Mouse (Mus musculus) activated CD4-positive, CD25-positive, alpha-beta regulatory T cell, adult 4 months (primary cell): ENCODE data around the gene Slc22a23. TPM values are rescaled to one million over a fixed set of nuclear protein-coding genes. Genes with fewer than 3 reads are reported as not detected.
"Not testable (repeated sequence)": the region's sequence is repeated elsewhere in the genome, so short reads cannot be mapped to it uniquely, and the experiment has no call there.

ENCODE experiments used
- ATAC-seq: one replicate; pipeline ENCODE4 v1.8.0; 2017
- polyA plus RNA-seq, 2 experiments: library from polyadenylated mRNA; unstranded; fragments of 100-300 nt; shearing (Covaris generic); gene quantifications; one replicate each; pipeline ENCODE4 v1.2.1; 2017

Slc22a23 gene
- polyA plus RNA-seq, result under 1 TPM; 0.17 to 0.23 TPM

DNA sequence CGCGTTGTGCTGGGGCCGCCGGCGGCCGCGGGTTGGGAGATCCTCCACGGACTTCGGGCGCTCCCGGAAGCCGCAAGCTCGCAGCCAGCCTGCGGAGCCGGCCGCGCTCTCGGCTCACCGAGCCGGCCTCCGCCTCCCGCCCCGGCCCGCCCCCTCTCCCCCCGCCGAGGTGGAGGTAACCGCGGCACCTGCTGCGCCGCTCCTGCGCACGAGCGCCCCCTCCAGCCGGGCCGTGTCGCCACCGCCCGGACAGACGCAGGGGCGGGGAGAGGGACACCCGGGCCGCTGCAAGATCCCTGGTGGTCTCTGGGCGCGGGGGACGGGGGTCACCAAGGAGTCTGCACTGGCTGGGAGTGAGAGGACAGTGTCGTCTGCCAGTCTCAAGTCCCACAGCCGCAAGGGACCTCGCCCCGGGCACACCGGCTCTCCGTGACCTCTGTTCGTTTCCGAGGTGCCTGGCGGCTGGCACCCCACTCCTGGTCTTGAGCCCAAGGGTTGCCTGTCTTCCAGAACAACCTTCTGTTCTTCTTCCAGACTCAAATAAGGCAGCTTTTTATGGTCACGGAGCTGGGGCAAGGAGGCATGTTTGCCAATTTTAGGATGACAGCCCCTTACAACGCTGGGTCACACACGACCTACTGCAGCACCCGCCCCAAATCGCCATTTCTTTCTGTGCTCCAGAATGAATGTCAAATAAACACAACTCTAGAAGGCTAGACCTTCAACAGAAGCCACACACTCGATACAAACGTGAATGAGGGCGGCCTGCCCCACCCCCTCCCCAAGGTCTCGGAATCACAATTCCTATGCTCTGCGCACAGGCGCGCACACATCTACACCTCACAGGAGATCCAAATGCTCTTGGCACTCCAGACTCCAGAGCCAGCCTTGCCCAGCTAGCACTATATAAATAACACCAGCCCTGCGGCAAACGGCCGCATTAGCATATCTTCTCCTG lies at the start of gene Slc22a23:
TSS of gene Slc22a23 (minus strand) at position 55 of the 958 bp plus-strand sequence.
- ATAC-seq, result no peak

GRCm38 (mm10) chr13:34394305-34394704 lies 49.3 kb upstream of the Slc22a23 start:
- ATAC-seq, result not testable (repeated sequence)

DNA sequence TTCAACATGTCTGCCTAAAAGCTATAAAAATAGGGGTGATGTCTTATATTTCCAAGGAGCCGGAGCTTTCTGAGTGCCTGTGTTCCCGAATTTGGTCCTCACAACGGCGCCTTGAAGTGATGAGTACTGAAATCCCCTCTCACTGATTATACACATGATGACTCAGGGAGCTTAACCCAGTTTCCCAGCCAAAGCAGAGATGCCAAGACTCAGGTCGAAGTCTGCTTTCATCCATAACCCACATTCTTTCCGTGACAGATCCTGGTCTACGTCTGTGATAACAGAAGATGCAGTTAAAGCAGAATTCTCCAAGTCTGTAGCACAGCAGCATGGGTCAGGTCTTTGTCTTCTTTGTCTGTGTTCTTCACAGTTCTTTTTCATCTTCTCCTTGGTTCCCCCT lies 47.4 kb upstream of the Slc22a23 start:
- no peak for ATAC-seq

DNA sequence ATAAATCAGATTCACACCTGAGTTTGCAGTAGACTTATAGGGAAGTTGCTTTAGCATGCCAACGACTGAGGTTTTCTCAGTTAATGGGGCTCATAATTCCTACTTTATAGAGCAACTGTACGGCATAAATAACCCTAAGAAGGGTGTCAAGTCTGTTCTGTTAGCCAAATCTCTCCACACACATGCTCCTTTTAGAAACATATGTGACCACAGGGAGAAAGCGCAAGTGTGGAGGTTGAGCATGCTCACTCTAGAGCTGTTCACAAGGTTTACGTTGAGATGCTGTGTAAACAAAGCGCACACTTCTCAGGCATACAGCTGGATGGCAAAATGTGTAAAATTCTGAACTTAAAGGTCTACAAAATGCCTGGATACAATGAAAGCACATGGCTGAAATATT lies 43.2 kb upstream of the Slc22a23 start:
- ATAC-seq, result no peak

- no peak for ATAC-seq
Measured at GRCm38 (mm10) chr13:34383416-34383815, 38.4 kb upstream of the Slc22a23 start.

DNA sequence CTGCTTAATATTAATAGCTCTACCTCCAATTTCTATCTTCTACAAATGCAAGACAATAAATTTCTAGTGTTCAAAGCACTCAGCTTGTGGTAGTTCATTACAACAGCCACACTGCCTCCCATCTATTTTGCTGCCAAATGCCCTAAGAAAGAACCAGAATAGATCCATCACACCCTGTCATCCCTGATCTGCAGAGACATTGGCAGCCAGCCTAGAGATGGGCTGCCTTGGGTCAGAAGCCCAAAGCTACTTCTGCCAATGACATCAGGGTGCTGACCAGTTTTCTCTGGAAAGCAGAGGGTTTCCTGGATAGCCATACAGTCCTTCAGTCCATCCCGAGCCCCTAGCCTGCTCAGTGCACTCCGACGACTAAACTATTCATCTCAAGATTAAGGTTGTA lies 33.9 kb upstream of the Slc22a23 start:
- no peak for ATAC-seq

GRCm38 (mm10) chr13:34375145-34375544 lies 30.2 kb upstream of the Slc22a23 start:
- no peak for ATAC-seq

DNA sequence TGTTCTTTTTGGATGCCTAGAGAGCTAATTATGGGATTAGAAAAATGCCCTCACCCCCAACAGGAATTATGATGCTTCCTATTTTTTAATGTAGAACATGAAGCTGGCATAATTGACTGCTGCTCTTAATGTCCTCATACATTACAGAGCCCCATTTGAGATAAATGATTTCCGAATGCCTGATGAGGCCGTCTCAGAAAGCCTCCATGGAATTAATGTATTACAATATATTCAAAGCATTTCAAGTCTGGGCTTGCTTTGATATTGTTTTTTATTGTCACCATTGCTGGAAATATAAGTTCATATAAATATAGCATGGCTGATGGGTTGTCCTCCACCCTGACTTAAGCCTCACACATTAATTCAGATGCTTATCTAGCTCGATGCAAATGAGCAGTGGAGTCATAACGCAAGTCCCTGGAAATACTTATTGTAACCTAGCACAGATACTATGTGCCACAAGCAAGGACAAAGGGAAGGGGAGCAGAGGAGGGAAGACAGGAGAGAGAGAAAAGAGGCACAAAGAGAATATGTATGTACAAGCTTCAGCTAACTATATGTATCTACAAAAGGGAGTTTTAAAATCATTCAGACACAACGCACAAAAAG lies 28.0 kb upstream of the Slc22a23 start:
- no peak for ATAC-seq

- no peak for ATAC-seq
Measured at GRCm38 (mm10) chr13:34371951-34372869, 27.2 kb upstream of the Slc22a23 start.

GRCm38 (mm10) chr13:34370281-34370825 lies 25.4 kb upstream of the Slc22a23 start:
- no peak for ATAC-seq

GRCm38 (mm10) chr13:34365226-34365625 lies 20.2 kb upstream of the Slc22a23 start:
- no peak for ATAC-seq

DNA sequence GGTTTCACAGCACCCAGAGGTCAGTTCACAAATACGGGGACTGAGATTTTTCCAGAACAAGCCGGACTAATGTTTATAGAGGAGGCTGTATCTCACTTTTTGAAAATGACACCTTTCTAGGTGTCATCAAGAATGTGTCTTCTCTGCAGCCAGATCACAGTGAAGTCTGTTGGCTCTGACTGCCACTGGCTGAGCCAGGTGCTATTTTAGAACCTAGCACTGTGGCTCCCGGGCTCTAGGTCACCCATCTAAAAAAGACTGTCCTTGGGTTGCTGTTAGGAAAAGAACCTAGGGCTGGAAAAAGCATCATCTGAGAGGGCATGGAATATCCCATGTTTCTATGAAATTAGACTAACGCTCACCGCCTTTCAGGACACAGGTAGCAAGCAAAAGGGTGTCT lies 10.7 kb upstream of the Slc22a23 start:
- no peak for ATAC-seq

GRCm38 (mm10) chr13:34354830-34355624 lies 10.0 kb upstream of the Slc22a23 start:
- no peak for ATAC-seq

DNA sequence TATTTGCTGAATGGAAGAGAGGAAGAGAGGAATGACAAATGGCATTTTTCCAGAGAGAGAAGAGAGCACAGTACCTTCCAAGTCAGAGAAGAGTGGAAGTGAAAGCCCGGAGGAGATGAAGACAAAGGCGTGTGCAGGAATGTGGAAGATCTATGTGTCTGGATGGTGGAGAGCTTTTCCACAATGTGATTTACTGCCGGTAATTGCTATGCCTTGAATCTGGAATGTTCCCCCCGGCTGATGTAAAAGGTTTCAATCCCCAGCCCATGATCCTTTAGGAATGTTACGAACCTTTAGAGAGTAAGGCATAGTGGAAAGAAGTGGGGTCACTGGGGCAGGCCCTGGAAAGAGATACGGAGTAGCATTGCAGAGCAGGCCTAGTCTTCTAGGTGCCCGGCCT lies 8.3 kb upstream of the Slc22a23 start:
- ATAC-seq, result no peak

GRCm38 (mm10) chr13:34351437-34351836 lies 6.5 kb upstream of the Slc22a23 start:
- ATAC-seq, result no peak

GRCm38 (mm10) chr13:34347960-34348889 lies 3.2 kb upstream of the Slc22a23 start:
- ATAC-seq, result no peak

DNA sequence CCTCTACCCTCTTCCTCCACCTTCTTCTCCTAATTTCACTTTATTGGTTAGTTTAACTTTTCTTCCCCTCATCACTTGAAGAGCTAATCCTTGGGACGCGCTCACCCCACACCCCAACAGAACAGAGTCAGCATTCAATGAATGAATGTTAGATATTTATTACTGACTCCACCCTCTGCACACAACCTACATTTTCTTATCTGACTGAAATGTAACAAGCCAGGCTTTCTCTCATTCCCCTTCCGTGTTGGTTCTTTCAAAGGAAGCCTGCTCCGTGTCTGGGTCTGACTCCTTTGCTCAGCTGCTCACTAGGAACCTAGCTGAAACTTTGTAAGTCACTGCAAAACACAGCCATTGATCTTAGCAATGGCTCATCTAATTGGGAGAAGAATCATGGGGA lies 1.8 kb upstream of the Slc22a23 start:
- no peak for ATAC-seq

GRCm38 (mm10) chr13:34346238-34346637 lies 1.3 kb upstream of the Slc22a23 start:
- ATAC-seq, result no peak

DNA sequence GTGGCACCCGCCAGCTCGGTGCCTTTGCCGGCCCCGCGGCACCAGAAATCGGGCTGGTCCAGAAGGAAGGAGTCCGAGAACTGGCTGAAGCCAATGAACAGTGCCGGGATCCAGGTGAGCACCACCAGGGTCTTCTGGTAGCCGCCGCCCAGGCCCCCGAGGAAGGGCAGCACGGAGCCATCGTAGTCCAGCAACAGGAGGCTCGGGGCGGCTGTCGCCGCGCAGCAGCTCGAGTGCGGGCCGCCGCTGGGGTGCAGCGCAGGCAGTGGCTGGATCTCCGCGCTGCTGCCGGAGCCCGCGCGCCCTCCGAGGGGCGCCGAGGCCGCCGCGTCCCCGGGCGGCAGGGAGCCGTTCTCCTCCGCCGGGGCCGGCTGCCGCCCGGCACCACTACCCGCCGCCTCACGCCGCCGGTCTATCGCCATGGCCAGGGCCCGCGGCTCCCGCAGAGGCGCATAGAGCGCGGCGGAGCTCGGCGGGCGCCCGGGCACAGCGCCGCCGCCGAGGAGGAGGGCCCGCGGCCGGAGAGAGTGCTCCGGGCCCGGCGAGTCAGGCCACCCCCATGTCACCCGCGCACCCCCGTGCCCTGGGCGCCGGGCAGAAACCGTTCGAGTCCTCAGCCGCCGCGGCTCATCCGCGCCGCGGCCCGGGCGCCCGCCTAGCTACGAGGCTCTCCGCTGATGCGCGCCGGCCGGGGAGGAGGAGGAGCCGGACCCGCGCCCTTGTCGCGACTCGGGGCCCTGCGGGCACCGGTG lies 430 bp downstream of the Slc22a23 start:
- no peak for ATAC-seq
